Mouse (Mus musculus): Measurements from ENCODE around the gene Cnppd1. TPM values are rescaled to one million over a fixed set of nuclear protein-coding genes. Genes with fewer than 3 reads are reported as not detected.
A peak's percentile ranks its signal among the peaks of the same experiment; 100 is the strongest.

The Cnppd1 gene
- polyA plus RNA-seq, 1 experiment from 2014 or later: 54.4 TPM

- H3K4me2 ChIP-seq (replicated peaks; ENCODE audit: low read depth, low read length): no peak overlapping the region
- peaks cover 4% of the 10 kb centered on the region for H3K4me1 ChIP-seq (ENCODE audit: insufficient read depth, low read length)
- peaks cover 36% of the 10 kb centered on the region for H3K36me3 ChIP-seq (ENCODE audit: insufficient read depth, low read length)
- H3K9ac ChIP-seq (replicated peaks; ENCODE audit: low read length): no peak overlapping the region
- no peak overlapping the region for H3K4me3 ChIP-seq (ENCODE audit: low read length)
- no peak for ATAC-seq (ENCODE audit: low FRiP score, low TSS enrichment)
- H3K27me3 ChIP-seq (ENCODE audit: insufficient read depth, low read length): no peaks in the 10 kb centered on the region
- 89% methylated on average over 4 of the region's 4 CpGs for WGBS
- H3K27ac ChIP-seq (ENCODE audit: low read length): no peak overlapping the region
- no peaks in the 10 kb centered on the region for H3K9me3 ChIP-seq (ENCODE audit: low read length)
Measured at GRCm38 (mm10) chr1:75148727-75149126, 6.2 kb upstream of the Cnppd1 start.

GRCm38 (mm10) chr1:75147411-75148135, 5.1 kb upstream of the Cnppd1 start:
- H3K4me3 ChIP-seq (ENCODE audit: low read length): no peak overlapping the region
- no peak overlapping the region for H3K9ac ChIP-seq (replicated peaks; ENCODE audit: low read length)
- no peak for ATAC-seq (ENCODE audit: low FRiP score, low TSS enrichment)
- H3K36me3 ChIP-seq (ENCODE audit: insufficient read depth, low read length): peaks cover 36% of the 10 kb centered on the region
- peaks cover 9% of the 10 kb centered on the region for H3K4me1 ChIP-seq (ENCODE audit: insufficient read depth, low read length)
- H3K4me2 ChIP-seq (replicated peaks; ENCODE audit: low read depth, low read length): no peak overlapping the region
- WGBS: 83% methylated on average over 7 of the region's 7 CpGs
- no peaks in the 10 kb centered on the region for H3K27me3 ChIP-seq (ENCODE audit: insufficient read depth, low read length)
- no peak overlapping the region for H3K27ac ChIP-seq (ENCODE audit: low read length)
- no peaks in the 10 kb centered on the region for H3K9me3 ChIP-seq (ENCODE audit: low read length)

GRCm38 (mm10) chr1:75145589-75145988, 3.1 kb upstream of the Cnppd1 start:
- Histone ChIP-seq H3K4me2 (replicated peaks; ENCODE audit: low read depth, low read length) (no peak overlapping the region), H3K4me1 (ENCODE audit: insufficient read depth, low read length) (peaks cover 14% of the 10 kb centered on the region), H3K36me3 (ENCODE audit: insufficient read depth, low read length) (peaks cover 36% of the 10 kb centered on the region), H3K9ac (replicated peaks; ENCODE audit: low read length) (no peak overlapping the region), H3K9me3 (ENCODE audit: low read length) (no peaks in the 10 kb centered on the region), H3K4me3 (ENCODE audit: low read length) (no peak overlapping the region), H3K27me3 (ENCODE audit: insufficient read depth, low read length) (no peaks in the 10 kb centered on the region), H3K27ac (ENCODE audit: low read length) (no peak overlapping the region)
- 95% methylated on average over 3 of the region's 3 CpGs for WGBS
- ATAC-seq (ENCODE audit: low FRiP score, low TSS enrichment): no peak

GRCm38 (mm10) chr1:75141486-75142190, 873 bp downstream of the Cnppd1 start:
- no peaks in the 10 kb centered on the region for H3K27me3 ChIP-seq (ENCODE audit: insufficient read depth, low read length)
- H3K9ac ChIP-seq (replicated peaks; ENCODE audit: low read length): peak overlapping the region; percentile 94
- ATAC-seq (ENCODE audit: low FRiP score, low TSS enrichment): peak; percentile 44; the same call in 1 of the 2 replicates
- peaks cover 16% of the 10 kb centered on the region for H3K4me1 ChIP-seq (ENCODE audit: insufficient read depth, low read length)
- no peaks in the 10 kb centered on the region for H3K9me3 ChIP-seq (ENCODE audit: low read length)
- H3K4me3 ChIP-seq (ENCODE audit: low read length): peak overlapping the region; percentile 90
- peak overlapping the region; percentile 94 for H3K4me2 ChIP-seq (replicated peaks; ENCODE audit: low read depth, low read length)
- peaks cover 42% of the 10 kb centered on the region for H3K36me3 ChIP-seq (ENCODE audit: insufficient read depth, low read length)
- under 1% methylated on average over 53 of the region's 53 CpGs for WGBS
- peak overlapping the region; percentile 98 for H3K27ac ChIP-seq (ENCODE audit: low read length)

- no peaks in the 10 kb centered on the region for H3K27me3 ChIP-seq (ENCODE audit: insufficient read depth, low read length)
- no peaks in the 10 kb centered on the region for H3K9me3 ChIP-seq (ENCODE audit: low read length)
- H3K4me3 ChIP-seq (ENCODE audit: low read length): peak overlapping the region; percentile 90
- peak overlapping the region; percentile 98 for H3K27ac ChIP-seq (ENCODE audit: low read length)
- 67% methylated on average over 4 of the region's 4 CpGs for WGBS
- peaks cover 16% of the 10 kb centered on the region for H3K4me1 ChIP-seq (ENCODE audit: insufficient read depth, low read length)
- ATAC-seq (ENCODE audit: low FRiP score, low TSS enrichment): peak; percentile 20; the same call in 1 of the 2 replicates
- peak overlapping the region; percentile 94 for H3K4me2 ChIP-seq (replicated peaks; ENCODE audit: low read depth, low read length)
- H3K36me3 ChIP-seq (ENCODE audit: insufficient read depth, low read length): peaks cover 42% of the 10 kb centered on the region
- H3K9ac ChIP-seq (replicated peaks; ENCODE audit: low read length): peak overlapping the region; percentile 94
Measured at GRCm38 (mm10) chr1:75140601-75141190, 1.8 kb downstream of the Cnppd1 start.

GRCm38 (mm10) chr1:75138448-75138847, 4.1 kb downstream of the Cnppd1 start:
- H3K9me3 ChIP-seq (ENCODE audit: low read length): no peaks in the 10 kb centered on the region
- H3K4me3 ChIP-seq (ENCODE audit: low read length): no peak overlapping the region
- H3K4me2 ChIP-seq (replicated peaks; ENCODE audit: low read depth, low read length): no peak overlapping the region
- WGBS: 98% methylated on average over 2 of the region's 2 CpGs
- peaks cover 37% of the 10 kb centered on the region for H3K36me3 ChIP-seq (ENCODE audit: insufficient read depth, low read length)
- no peak overlapping the region for H3K27ac ChIP-seq (ENCODE audit: low read length)
- H3K9ac ChIP-seq (replicated peaks; ENCODE audit: low read length): no peak overlapping the region
- H3K4me1 ChIP-seq (ENCODE audit: insufficient read depth, low read length): peaks cover 9% of the 10 kb centered on the region
- no peak for ATAC-seq (ENCODE audit: low FRiP score, low TSS enrichment)
- no peaks in the 10 kb centered on the region for H3K27me3 ChIP-seq (ENCODE audit: insufficient read depth, low read length)

GRCm38 (mm10) chr1:75136730-75137129, 5.8 kb downstream of the Cnppd1 start:
- H3K9ac ChIP-seq (replicated peaks; ENCODE audit: low read length): no peak overlapping the region
- WGBS: 68% methylated on average over 3 of the region's 3 CpGs
- peaks cover 10% of the 10 kb centered on the region; the same call in 1 of the 2 replicates for H3K4me1 ChIP-seq (ENCODE audit: insufficient read depth, low read length)
- no peak overlapping the region for H3K27ac ChIP-seq (ENCODE audit: low read length)
- no peaks in the 10 kb centered on the region for H3K27me3 ChIP-seq (ENCODE audit: insufficient read depth, low read length)
- H3K9me3 ChIP-seq (ENCODE audit: low read length): no peaks in the 10 kb centered on the region
- H3K4me2 ChIP-seq (replicated peaks; ENCODE audit: low read depth, low read length): no peak overlapping the region
- no peak overlapping the region for H3K4me3 ChIP-seq (ENCODE audit: low read length)
- peaks cover 37% of the 10 kb centered on the region for H3K36me3 ChIP-seq (ENCODE audit: insufficient read depth, low read length)
- ATAC-seq (ENCODE audit: low FRiP score, low TSS enrichment): no peak

GRCm38 (mm10) chr1:75136293-75136692, 6.2 kb downstream of the Cnppd1 start:
- no peak for ATAC-seq (ENCODE audit: low FRiP score, low TSS enrichment)
- Histone ChIP-seq H3K4me1 (ENCODE audit: insufficient read depth, low read length) (peaks cover 10% of the 10 kb centered on the region; the same call in 1 of the 2 replicates), H3K9me3 (ENCODE audit: low read length) (no peaks in the 10 kb centered on the region), H3K36me3 (ENCODE audit: insufficient read depth, low read length) (peaks cover 37% of the 10 kb centered on the region), H3K4me2 (replicated peaks; ENCODE audit: low read depth, low read length) (no peak overlapping the region), H3K27me3 (ENCODE audit: insufficient read depth, low read length) (no peaks in the 10 kb centered on the region), H3K27ac (ENCODE audit: low read length) (no peak overlapping the region), H3K4me3 (ENCODE audit: low read length) (no peak overlapping the region), H3K9ac (replicated peaks; ENCODE audit: low read length) (no peak overlapping the region)
- WGBS: 77% methylated on average over 6 of the region's 6 CpGs

GRCm38 (mm10) chr1:75133421-75134207, 8.9 kb downstream of the Cnppd1 start, which contains the start of gene Slc23a3:
Gene Slc23a3, minus strand, starts transcription at chr1:75133890.
- Histone ChIP-seq H3K9me3 (ENCODE audit: low read length) (no peaks in the 10 kb centered on the region), H3K36me3 (ENCODE audit: insufficient read depth, low read length) (peaks cover 28% of the 10 kb centered on the region), H3K27ac (ENCODE audit: low read length) (peak within 1 kb of the TSS; percentile 66; the same call in 1 of the 2 replicates), H3K4me3 (ENCODE audit: low read length) (no peak within 1 kb of the TSS), H3K4me1 (ENCODE audit: insufficient read depth, low read length) (0 out of 2 replicates have a peak, but pooled peaks cover 3% of the 10 kb centered on the region), H3K27me3 (ENCODE audit: insufficient read depth, low read length) (no peaks in the 10 kb centered on the region), H3K9ac (replicated peaks; ENCODE audit: low read length) (0 out of 2 replicates have a peak within 1 kb of the TSS, but pooled peaks have one; percentile 10), H3K4me2 (replicated peaks; ENCODE audit: low read depth, low read length) (peak within 1 kb of the TSS; percentile 34; the same call in 1 of the 2 replicates)
- WGBS: 53% methylated on average over 12 of the region's 12 CpGs
- ATAC-seq (ENCODE audit: low FRiP score, low TSS enrichment): peak; percentile 75
